Comparison of ENCODE assay signal across 12 mouse cellular contexts in the genomic region with DNA sequence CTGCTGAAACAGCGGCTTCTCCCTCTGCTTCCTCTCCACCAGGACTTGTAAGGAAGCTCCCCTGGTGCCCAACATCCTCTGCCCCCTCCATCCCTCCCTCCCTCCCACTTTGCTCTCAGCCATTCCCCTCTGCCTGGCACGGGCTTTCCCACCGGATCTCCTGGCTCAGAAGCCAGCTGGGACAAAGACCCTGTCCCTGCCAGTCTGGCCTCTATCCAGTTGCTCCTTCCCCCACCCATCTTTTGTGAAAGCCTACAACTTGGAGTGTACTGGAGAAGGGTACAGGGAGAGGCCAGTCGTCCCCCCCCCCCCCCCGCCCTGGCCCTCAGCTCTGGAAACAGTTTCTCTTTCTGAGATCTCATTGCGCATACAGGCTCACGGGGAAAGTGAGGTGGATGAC. TPM values are rescaled to one million over a fixed set of nuclear protein-coding genes. Genes with fewer than 3 reads are reported as not detected.
A peak's percentile ranks its signal among the peaks of the same experiment; 100 is the strongest.
DNase-seq lines count a peak whose midpoint lies in the region; ATAC-seq lines count a peak whose summit lies in the region.
"Had no signal": no experiment of that assay in that cellular context is flagged by ENCODE, and none has a peak within 500 bp of the region (broad histone marks: within the 10 kb centered on the region; RNA-seq: fewer than 3 reads in every experiment).

No protein-coding gene starts in this region.

- H3K27me3 ChIP-seq in hindbrain, embryonic 12.5 days = peaks cover 100% of the 10 kb centered on the region
- peaks cover 91% of the 10 kb centered on the region for H3K27me3 ChIP-seq in hindbrain, embryonic 11.5 days (ENCODE audit: control insufficient read depth, insufficient read depth, low read length)

- no peak for DNase-seq in hindbrain, embryonic 11.5 days (ENCODE audit: low spot score)
- peak; percentile 58 for DNase-seq in right cerebral cortex, postnatal 14 days
- DNase-seq in right cerebral cortex, postnatal 25 days = no peak
- DNase-seq in left cerebral cortex, postnatal 4 days = peak; percentile 79
- DNase-seq in kidney, postnatal 36 days = no peak
- no peak for DNase-seq in kidney, adult 18-20 months
- DNase-seq: lung, postnatal 10 days; thymus, postnatal 14 days had no signal

- H3K9me3 ChIP-seq in hindbrain, embryonic 12.5 days (replicated peaks) = no peaks in the 10 kb centered on the region; the same call in 1 of the 2 replicates
- H3K9me3 ChIP-seq in hindbrain, embryonic 11.5 days (ENCODE audit: control insufficient read depth, low read length) = no peaks in the 10 kb centered on the region
- H3K9me3 ChIP-seq: heart, embryonic 15.5 days had no signal

- H3K4me2 ChIP-seq in hindbrain, embryonic 12.5 days (replicated peaks) = 0 out of 2 replicates have a peak overlapping the region, but pooled peaks have one; percentile 90
- no peak overlapping the region for H3K4me2 ChIP-seq in hindbrain, embryonic 11.5 days (replicated peaks; ENCODE audit: low read depth, low read length)

- no peak for ATAC-seq in hindbrain, embryonic 12.5 days (ENCODE audit: low FRiP score)
- no peak for ATAC-seq in hindbrain, embryonic 11.5 days (ENCODE audit: low FRiP score)
- ATAC-seq: intestine, embryonic 16.5 days had no signal

- WGBS in hindbrain, embryonic 12.5 days = 5% methylated on average over 7 of the region's 7 CpGs
- 0% methylated on average over 7 of the region's 7 CpGs for WGBS in hindbrain, embryonic 11.5 days

- intact Hi-C loops in left cerebral cortex, postnatal 4 days (cut with DNase I) = no loop called here

- no peaks in the 10 kb centered on the region for H3K36me3 ChIP-seq in hindbrain, embryonic 12.5 days
- H3K36me3 ChIP-seq in hindbrain, embryonic 11.5 days (ENCODE audit: control insufficient read depth, insufficient read depth, low read length) = no peaks in the 10 kb centered on the region
- H3K36me3 ChIP-seq: heart, embryonic 15.5 days had no signal

- 0 out of 2 replicates have a peak overlapping the region, but pooled peaks have one; percentile 47 for H3K4me3 ChIP-seq in hindbrain, embryonic 12.5 days
- H3K4me3 ChIP-seq in hindbrain, embryonic 11.5 days (ENCODE audit: low read depth, low read length) = no peak overlapping the region
- H3K4me3 ChIP-seq: heart, embryonic 15.5 days had no signal

- peaks cover 43% of the 10 kb centered on the region for H3K4me1 ChIP-seq in hindbrain, embryonic 12.5 days
- H3K4me1 ChIP-seq in hindbrain, embryonic 11.5 days (replicated peaks; ENCODE audit: control insufficient read depth, insufficient read depth, low read length) = peaks cover 13% of the 10 kb centered on the region

- no peak overlapping the region for H3K9ac ChIP-seq in hindbrain, embryonic 12.5 days
- no peak overlapping the region for H3K9ac ChIP-seq in hindbrain, embryonic 11.5 days (ENCODE audit: low read depth, low read length)
- H3K9ac ChIP-seq: heart, embryonic 15.5 days had no signal

- H3K27ac ChIP-seq in hindbrain, embryonic 12.5 days = no peak overlapping the region
- no peak overlapping the region for H3K27ac ChIP-seq in hindbrain, embryonic 11.5 days (ENCODE audit: low read depth, low read length)
- H3K27ac ChIP-seq: heart, embryonic 15.5 days had no signal

RNA-seq across cellular contexts. Expression of a gene that starts 1.3 kb away (rescaled TPM):
- 1.7 and 1.9 TPM in 2 replicates for polyA plus RNA-seq in hindbrain, embryonic 12.5 days (2016; fragmentation: Nextera tagmentation; extraction: Ambion mirVana)
- polyA plus RNA-seq in hindbrain, embryonic 11.5 days (2014; fragmentation: Nextera tagmentation; extraction: Ambion mirVana) = 0.21 and 0.82 TPM in 2 replicates
- 100 to 1,000 TPM; 183 to 192 TPM for total RNA-seq in left cerebral cortex, postnatal 4 days (2021)
- total RNA-seq: liver, adult 2 months had no signal
- polyA plus RNA-seq: liver, adult 2 months had no signal

RNA-seq across cellular contexts. Expression of a gene that starts 27.9 kb away (rescaled TPM):
- polyA plus RNA-seq in hindbrain, embryonic 12.5 days (2016; fragmentation: Nextera tagmentation; extraction: Ambion mirVana) = 136 and 153 TPM in 2 replicates
- 71.6 and 87.9 TPM in 2 replicates for polyA plus RNA-seq in hindbrain, embryonic 11.5 days (2014; fragmentation: Nextera tagmentation; extraction: Ambion mirVana)
- 10 to 100 TPM; 25.8 to 25.9 TPM for total RNA-seq in left cerebral cortex, postnatal 4 days (2021)

RNA-seq across cellular contexts. Expression of a gene that starts 28.6 kb away (rescaled TPM):
- polyA plus RNA-seq in hindbrain, embryonic 12.5 days (2016; fragmentation: Nextera tagmentation; extraction: Ambion mirVana) = 0.30 and 0.33 TPM in 2 replicates
- not detected in 2 replicates for polyA plus RNA-seq in hindbrain, embryonic 11.5 days (2014; fragmentation: Nextera tagmentation; extraction: Ambion mirVana)
- total RNA-seq in left cerebral cortex, postnatal 4 days (2021) = under 1 TPM; 0.40 to 0.46 TPM
- total RNA-seq: liver, adult 2 months had no signal
- polyA plus RNA-seq: intestine, embryonic 16.5 days; liver, adult 2 months had no signal

RNA-seq across cellular contexts. Expression of a gene that starts 44.2 kb away (rescaled TPM):
- 28.0 and 28.3 TPM in 2 replicates for polyA plus RNA-seq in hindbrain, embryonic 12.5 days (2016; fragmentation: Nextera tagmentation; extraction: Ambion mirVana)
- 34.4 and 37.4 TPM in 2 replicates for polyA plus RNA-seq in hindbrain, embryonic 11.5 days (2014; fragmentation: Nextera tagmentation; extraction: Ambion mirVana)
- total RNA-seq in left cerebral cortex, postnatal 4 days (2021) = 10 to 100 TPM; 26.5 to 30.6 TPM

RNA-seq across cellular contexts. Expression of a gene that starts 50.3 kb away (rescaled TPM):
- 384 and 396 TPM in 2 replicates for polyA plus RNA-seq in hindbrain, embryonic 12.5 days (2016; fragmentation: Nextera tagmentation; extraction: Ambion mirVana)
- polyA plus RNA-seq in hindbrain, embryonic 11.5 days (2014; fragmentation: Nextera tagmentation; extraction: Ambion mirVana) = 738 and 794 TPM in 2 replicates
- total RNA-seq in left cerebral cortex, postnatal 4 days (2021) = 1 to 10 TPM; 6.9 to 8.2 TPM
- total RNA-seq: liver, adult 2 months had no signal
- polyA plus RNA-seq: liver, adult 2 months had no signal

Comparison
In these comparisons a context has a peak if more than half of its experiments do, and no peak if none do; other contexts are left out.
1. DNase-seq: peak in right cerebral cortex, postnatal 14 days (single experiment) and left cerebral cortex, postnatal 4 days (single experiment); none in hindbrain, embryonic 11.5 days (single experiment), right cerebral cortex, postnatal 25 days (single experiment), kidney, postnatal 36 days (0 of 2) and kidney, adult 18-20 months (single experiment).